Mouse (Mus musculus) limb, embryonic 14.5 days (tissue): ENCODE measurements at regions not wholly inside any gene's neighbourhood (a gene's known extent, or its start where the extent isn't known, plus 50 kb on each side); places are given as distances from the start of the nearest gene placed in this dataset.
"Not testable (repeated sequence)": the region's sequence is repeated elsewhere in the genome, so short reads cannot be mapped to it uniquely, and the experiment has no call there.

ENCODE experiments used
- ATAC-seq: fragments of 200-750 bp; cut with Nextera tagmentation; 2 replicates; pipeline ENCODE4 v1.8.0; 2017; ENCODE audit warnings: low read depth, moderate number of reproducible peaks, moderate TSS enrichment; ENCODE audit not compliant: low FRiP score
- DNase-seq: peaks from one replicate; pipeline ENCODE4 v3.0.0-alpha.2; 2015; ENCODE audit warnings: low spot score
- H3K27ac ChIP-seq: fragments of 300-500 bp; sonication (generic); replicated peaks from 2 replicates; pipeline ENCODE4 v1.5.1; 2014; ENCODE audit warnings: low read depth, mild to moderate bottlenecking, low read length, moderate library complexity, mixed read lengths
- H3K27me3 ChIP-seq: fragments of 300-500 bp; sonication (generic); 2 replicates; pipeline ENCODE4 v1.6.1; 2014; ENCODE audit warnings: low read length, mixed read lengths; ENCODE audit not compliant: control insufficient read depth, insufficient read depth
- H3K36me3 ChIP-seq: fragments of 300-500 bp; sonication (generic); 2 replicates; pipeline ENCODE4 v1.6.1; 2014; ENCODE audit warnings: mild to moderate bottlenecking, low read length, moderate library complexity, mixed read lengths; ENCODE audit not compliant: control insufficient read depth, insufficient read depth
- H3K4me1 ChIP-seq: fragments of 300-500 bp; sonication (generic); 2 replicates; pipeline ENCODE4 v1.6.1; 2014; ENCODE audit warnings: antibody characterized with exemption, low read length, mixed read lengths; ENCODE audit not compliant: control insufficient read depth, insufficient read depth
- H3K4me2 ChIP-seq: fragments of 300-500 bp; sonication (generic); replicated peaks from 2 replicates; pipeline ENCODE4 v1.6.1; 2014; ENCODE audit warnings: low read depth, mild to moderate bottlenecking, low read length, moderate library complexity; ENCODE audit not compliant: severe bottlenecking
- H3K4me3 ChIP-seq: fragments of 300-500 bp; sonication (generic); replicated peaks from 2 replicates; pipeline ENCODE4 v1.5.1; 2014; ENCODE audit warnings: low read length
- H3K9ac ChIP-seq: fragments of 300-500 bp; sonication (generic); 2 replicates; pipeline ENCODE4 v1.6.1; 2014; ENCODE audit warnings: mild to moderate bottlenecking, low read depth, low read length, moderate library complexity; ENCODE audit not compliant: severe bottlenecking
- H3K9me3 ChIP-seq: fragments of 300-500 bp; sonication (generic); 2 replicates; pipeline ENCODE4 v1.6.1; 2016; ENCODE audit warnings: low read length; ENCODE audit not compliant: control insufficient read depth
- POLR2A ChIP-seq: fragments of 200-500 bp; IDR thresholded peaks from 2 replicates; pipeline ENCODE4 v1.8.0; 2012; ENCODE audit warnings: inconsistent platforms, mild to moderate bottlenecking, moderate library complexity, borderline replicate concordance; ENCODE audit not compliant: insufficient read depth, insufficient read length; ENCODE audit errors: extremely low read depth
- WGBS: fragments of 180-500 bp; shearing (Covaris S2); extraction: QIAGEN DNeasy Blood & Tissue Kit; methylation state at CpG from one replicate; pipeline ENCODE4 v1.1.7; 2014; 5-methylcytosine and 5-hydroxymethylcytosine counted together

- DNase-seq (no peak), ATAC-seq (no peak)
- Histone ChIP-seq H3K27me3 (no peaks in the 10 kb centered on the region), H3K4me1 (no peaks in the 10 kb centered on the region), H3K9ac (no peak overlapping the region), H3K9me3 (no peaks in the 10 kb centered on the region), H3K27ac (no peak overlapping the region), H3K36me3 (no peaks in the 10 kb centered on the region), H3K4me3 (no peak overlapping the region), H3K4me2 (no peak overlapping the region)
- 91% methylated on average over 6 of the region's 6 CpGs for WGBS
- TF ChIP-seq POLR2A, result no peak
Observed at GRCm38 (mm10) chr19:35787246-35788021, 269.9 kb downstream of the Htr7 start.

- H3K36me3 ChIP-seq, H3K27ac ChIP-seq, DNase-seq, H3K4me3 ChIP-seq, H3K9ac ChIP-seq, H3K4me2 ChIP-seq, H3K27me3 ChIP-seq, H3K4me1 ChIP-seq, H3K9me3 ChIP-seq, ATAC-seq: not testable (repeated sequence)
- 80% methylated on average over 11 of the region's 11 CpGs for WGBS
Observed at GRCm38 (mm10) chr19:35761750-35762149, 295.6 kb downstream of the Htr7 start.

- no peaks in the 10 kb centered on the region for H3K27me3 ChIP-seq
- H3K9me3 ChIP-seq, result no peaks in the 10 kb centered on the region
- DNase-seq (no peak), ATAC-seq (no peak)
- 81% methylated on average over 3 of the region's 3 CpGs for WGBS
- no peak for TF ChIP-seq POLR2A
- H3K9ac ChIP-seq, result no peak overlapping the region
- H3K36me3 ChIP-seq, result no peaks in the 10 kb centered on the region
- no peak overlapping the region for H3K4me3 ChIP-seq
- no peak overlapping the region for H3K4me2 ChIP-seq
- no peaks in the 10 kb centered on the region for H3K4me1 ChIP-seq
- no peak overlapping the region for H3K27ac ChIP-seq
Observed at GRCm38 (mm10) chr19:35759701-35760100, 297.6 kb downstream of the Htr7 start.

GRCm38 (mm10) chr19:35755494-35755893, 301.8 kb downstream of the Htr7 start:
- Histone ChIP-seq H3K36me3 (no peaks in the 10 kb centered on the region), H3K9me3 (no peaks in the 10 kb centered on the region), H3K9ac (no peak overlapping the region), H3K4me3 (no peak overlapping the region), H3K27ac (no peak overlapping the region), H3K27me3 (no peaks in the 10 kb centered on the region), H3K4me1 (no peaks in the 10 kb centered on the region), H3K4me2 (no peak overlapping the region)
- no peak for TF ChIP-seq POLR2A
- 71% methylated on average over 1 of the region's 1 CpGs for WGBS
- DNase-seq (no peak), ATAC-seq (no peak)

GRCm38 (mm10) chr19:35735754-35736153, 321.6 kb downstream of the Htr7 start:
- TF ChIP-seq POLR2A, result no peak
- H3K9ac ChIP-seq, result no peak overlapping the region
- H3K9me3 ChIP-seq, result no peaks in the 10 kb centered on the region
- no peaks in the 10 kb centered on the region for H3K27me3 ChIP-seq
- ATAC-seq (no peak), DNase-seq (no peak)
- no peaks in the 10 kb centered on the region for H3K4me1 ChIP-seq
- no peaks in the 10 kb centered on the region for H3K36me3 ChIP-seq
- H3K4me3 ChIP-seq, result no peak overlapping the region
- H3K27ac ChIP-seq, result no peak overlapping the region
- H3K4me2 ChIP-seq, result no peak overlapping the region
- WGBS, result 80% methylated on average over 4 of the region's 4 CpGs
